Mouse (Mus musculus) brain, embryonic 14.5 days (tissue): ENCODE results near the gene Pramel1.

Experiments used
- CTCF ChIP-seq: fragments of 200-500 bp; IDR thresholded peaks from 2 replicates; pipeline ENCODE4 v1.5.1; 2012; ENCODE audit warnings: inconsistent platforms, mild to moderate bottlenecking, moderate library complexity, borderline replicate concordance; ENCODE audit not compliant: insufficient read depth, insufficient read length; ENCODE audit errors: extremely low read depth
- POLR2A ChIP-seq: fragments of 200-500 bp; IDR thresholded peaks from 2 replicates; pipeline ENCODE4 v1.6.1; 2012; ENCODE audit warnings: mild to moderate bottlenecking, inconsistent platforms, borderline replicate concordance; ENCODE audit not compliant: poor library complexity, insufficient read depth, insufficient read length, severe bottlenecking; ENCODE audit errors: extremely low read depth

DNA sequence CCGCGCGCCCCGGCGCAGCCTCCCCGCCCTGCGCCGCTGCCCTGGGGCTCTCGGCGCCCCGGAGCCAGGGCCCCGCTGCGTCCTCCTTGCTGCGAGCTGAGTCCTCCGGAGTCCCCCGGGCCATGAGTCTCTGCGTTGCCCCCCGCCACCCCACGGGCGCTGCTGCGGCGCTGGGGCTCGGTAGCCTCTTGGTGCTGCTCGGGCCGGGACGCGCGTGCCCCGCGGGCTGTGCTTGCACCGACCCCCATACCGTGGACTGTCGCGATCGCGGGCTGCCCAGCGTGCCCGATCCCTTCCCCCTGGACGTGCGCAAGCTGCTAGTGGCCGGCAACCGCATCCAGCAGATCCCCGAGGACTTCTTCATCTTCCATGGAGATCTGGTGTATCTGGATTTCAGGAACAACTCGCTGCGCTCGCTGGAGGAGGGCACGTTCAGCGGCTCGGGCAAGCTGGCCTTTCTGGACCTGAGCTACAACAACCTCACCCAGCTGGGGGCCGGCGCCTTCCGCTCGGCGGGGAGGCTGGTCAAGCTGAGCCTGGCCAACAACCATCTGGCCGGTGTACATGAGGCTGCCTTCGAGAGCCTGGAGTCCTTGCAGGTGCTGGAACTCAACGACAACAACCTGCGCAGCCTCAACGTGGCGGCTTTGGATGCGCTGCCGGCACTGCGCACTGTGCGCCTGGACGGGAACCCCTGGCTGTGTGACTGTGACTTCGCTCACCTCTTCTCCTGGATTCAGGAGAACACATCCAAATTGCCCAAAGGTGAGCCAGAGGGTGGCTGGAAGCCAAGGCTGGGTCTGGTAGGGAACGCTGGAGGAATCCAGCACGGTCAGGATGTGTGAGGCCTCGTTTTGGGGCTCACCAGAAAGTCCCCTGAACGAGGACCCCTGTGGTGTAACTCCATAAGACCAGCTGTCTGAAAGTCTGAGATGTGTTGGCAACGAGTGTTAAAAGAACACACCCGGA is 43.9 kb upstream of the Pramel1 start:
- TF ChIP-seq CTCF (no peak), POLR2A (no peak)
